Mouse (Mus musculus): ENCODE data around the gene Spata45. TPM values are rescaled to one million over a fixed set of nuclear protein-coding genes. Genes with fewer than 3 reads are reported as not detected.

The Spata45 gene
- not detected in 2 replicates for polyA plus RNA-seq (2012; ENCODE audit: insufficient read depth, low replicate concordance)

GRCm38 (mm10) chr1:191036554-191037334 lies at the start of gene Spata45:
Gene Spata45, plus strand, starts transcription at chr1:191036639.
- H3K9me3 ChIP-seq: no peaks in the 10 kb centered on the region
- H3K36me3 ChIP-seq (replicated peaks; ENCODE audit: low read length): no peaks in the 10 kb centered on the region
- H3K4me3 ChIP-seq (replicated peaks): no peak within 1 kb of the TSS
- H3K27me3 ChIP-seq (replicated peaks): peaks cover 16% of the 10 kb centered on the region
- H3K4me1 ChIP-seq: peaks cover 3% of the 10 kb centered on the region
- TF ChIP-seq GATA1 (IDR thresholded peaks at IDR 0.05; ENCODE audit: borderline replicate concordance, low read length) (no peak), FLI1 (IDR thresholded peaks at IDR 0.05; ENCODE audit: low read length) (no peak)

GRCm38 (mm10) chr1:190989437-190990082 lies 46.9 kb upstream of the Spata45 start:
- no peaks in the 10 kb centered on the region for H3K36me3 ChIP-seq (replicated peaks; ENCODE audit: low read length)
- no peak overlapping the region for H3K4me3 ChIP-seq (replicated peaks)
- TF ChIP-seq FLI1 (IDR thresholded peaks at IDR 0.05; ENCODE audit: low read length) (no peak), GATA1 (IDR thresholded peaks at IDR 0.05; ENCODE audit: borderline replicate concordance, low read length) (no peak)
- H3K9me3 ChIP-seq: peaks cover 5% of the 10 kb centered on the region
- peaks cover 3% of the 10 kb centered on the region; the same call in 1 of the 2 replicates for H3K4me1 ChIP-seq
- H3K27me3 ChIP-seq (replicated peaks): peaks cover 51% of the 10 kb centered on the region

DNA sequence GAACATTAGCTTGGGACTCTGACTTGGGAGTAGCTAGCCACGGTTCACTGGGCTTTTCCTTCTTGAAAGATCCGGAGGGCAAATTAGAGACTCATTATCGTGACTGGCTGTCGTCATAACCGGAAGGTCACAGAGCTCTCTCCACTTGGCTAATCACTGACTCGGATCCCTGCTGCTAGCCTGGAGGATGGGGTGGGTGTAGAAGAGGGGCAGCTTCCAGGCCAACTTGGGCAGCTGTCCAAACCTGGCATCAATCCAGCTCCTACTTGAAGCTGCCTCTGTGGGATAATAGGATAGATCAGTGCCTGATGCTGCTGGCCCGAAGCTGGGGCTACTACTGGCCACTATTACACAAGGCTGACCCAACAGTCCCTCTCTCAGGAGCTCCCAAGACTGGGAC lies 40.9 kb upstream of the Spata45 start:
- Histone ChIP-seq H3K4me1 (peaks cover 29% of the 10 kb centered on the region), H3K9me3 (peaks cover 16% of the 10 kb centered on the region), H3K36me3 (replicated peaks; ENCODE audit: low read length) (peaks cover 3% of the 10 kb centered on the region), H3K4me3 (replicated peaks) (no peak overlapping the region), H3K27me3 (replicated peaks) (peaks cover 50% of the 10 kb centered on the region)
- TF ChIP-seq GATA1 (IDR thresholded peaks at IDR 0.05; ENCODE audit: borderline replicate concordance, low read length) (no peak), FLI1 (IDR thresholded peaks at IDR 0.05; ENCODE audit: low read length) (no peak)

GRCm38 (mm10) chr1:190996346-190996877 lies 40.0 kb upstream of the Spata45 start:
- Histone ChIP-seq H3K36me3 (replicated peaks; ENCODE audit: low read length) (peaks cover 3% of the 10 kb centered on the region), H3K4me3 (replicated peaks) (no peak overlapping the region), H3K27me3 (replicated peaks) (peaks cover 48% of the 10 kb centered on the region), H3K9me3 (peaks cover 16% of the 10 kb centered on the region), H3K4me1 (peaks cover 29% of the 10 kb centered on the region)
- no peak for TF ChIP-seq GATA1 (IDR thresholded peaks at IDR 0.05; ENCODE audit: borderline replicate concordance, low read length)
- no peak for TF ChIP-seq FLI1 (IDR thresholded peaks at IDR 0.05; ENCODE audit: low read length)

- no peak for TF ChIP-seq FLI1 (IDR thresholded peaks at IDR 0.05; ENCODE audit: low read length)
- TF ChIP-seq GATA1 (IDR thresholded peaks at IDR 0.05; ENCODE audit: borderline replicate concordance, low read length): no peak
- H3K27me3 ChIP-seq (replicated peaks): peaks cover 32% of the 10 kb centered on the region
- peaks cover 29% of the 10 kb centered on the region for H3K4me1 ChIP-seq
These were observed 38.4 kb upstream of the Spata45 start for GRCm38 (mm10) chr1:190998027-190998426.

DNA sequence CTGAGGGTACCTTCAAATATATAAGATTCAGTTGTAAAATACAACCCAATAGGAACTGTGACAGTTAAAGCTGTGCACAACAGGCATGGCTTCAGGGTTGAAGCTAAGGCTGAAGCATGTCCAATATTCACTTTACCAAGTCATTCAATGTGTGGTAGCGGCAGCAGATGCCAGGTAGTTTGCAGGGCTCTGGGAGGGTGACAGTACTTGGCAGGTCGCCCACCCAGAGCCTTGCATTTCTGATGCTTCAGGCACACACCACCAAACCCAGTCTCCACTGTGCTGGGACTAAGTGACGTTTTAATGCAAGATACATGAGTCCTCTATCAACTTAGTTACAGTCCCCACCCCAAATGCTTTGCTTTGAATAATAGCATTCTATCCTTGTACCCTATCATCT lies 35.8 kb upstream of the Spata45 start:
- peaks cover 16% of the 10 kb centered on the region for H3K9me3 ChIP-seq
- no peak overlapping the region for H3K4me3 ChIP-seq (replicated peaks)
- TF ChIP-seq FLI1 (IDR thresholded peaks at IDR 0.05; ENCODE audit: low read length): no peak
- TF ChIP-seq GATA1 (IDR thresholded peaks at IDR 0.05; ENCODE audit: borderline replicate concordance, low read length): no peak

More at GRCm38 (mm10) chr1:190998027-190998426, 38.4 kb upstream of the Spata45 start:
- H3K4me3 ChIP-seq (replicated peaks): no peak overlapping the region
- peaks cover 3% of the 10 kb centered on the region for H3K36me3 ChIP-seq (replicated peaks; ENCODE audit: low read length)
- peaks cover 16% of the 10 kb centered on the region for H3K9me3 ChIP-seq

DNA sequence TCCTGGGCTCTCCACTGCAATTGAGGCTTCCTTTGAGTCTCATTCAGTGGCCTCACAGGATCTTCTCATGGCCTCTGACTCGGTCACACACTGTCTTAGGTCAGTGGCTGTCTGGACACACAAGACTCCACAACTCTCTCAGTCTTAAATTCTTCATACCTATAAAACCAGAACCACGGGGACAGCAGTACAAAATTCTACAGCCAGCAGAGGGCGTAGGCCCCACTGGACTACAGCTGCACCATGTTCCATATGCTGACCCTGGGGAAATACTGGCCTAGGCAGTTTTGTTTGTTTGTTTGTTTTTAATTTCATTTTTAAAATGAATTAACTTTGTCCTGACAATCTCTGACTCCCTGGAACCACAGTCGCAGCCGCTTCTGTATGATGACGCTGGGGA lies 34.2 kb upstream of the Spata45 start:
- no peak overlapping the region for H3K4me3 ChIP-seq (replicated peaks)
- peaks cover 16% of the 10 kb centered on the region for H3K9me3 ChIP-seq
- H3K36me3 ChIP-seq (replicated peaks; ENCODE audit: low read length): peaks cover 32% of the 10 kb centered on the region
- H3K4me1 ChIP-seq: peaks cover 18% of the 10 kb centered on the region
- TF ChIP-seq FLI1 (IDR thresholded peaks at IDR 0.05; ENCODE audit: low read length) (no peak), GATA1 (IDR thresholded peaks at IDR 0.05; ENCODE audit: borderline replicate concordance, low read length) (no peak)
- H3K27me3 ChIP-seq (replicated peaks): peaks cover 2% of the 10 kb centered on the region

More for the DNA sequence above, 35.8 kb upstream of the Spata45 start:
- Histone ChIP-seq H3K4me1 (peaks cover 24% of the 10 kb centered on the region), H3K27me3 (replicated peaks) (peaks cover 9% of the 10 kb centered on the region), H3K36me3 (replicated peaks; ENCODE audit: low read length) (peaks cover 21% of the 10 kb centered on the region)

DNA sequence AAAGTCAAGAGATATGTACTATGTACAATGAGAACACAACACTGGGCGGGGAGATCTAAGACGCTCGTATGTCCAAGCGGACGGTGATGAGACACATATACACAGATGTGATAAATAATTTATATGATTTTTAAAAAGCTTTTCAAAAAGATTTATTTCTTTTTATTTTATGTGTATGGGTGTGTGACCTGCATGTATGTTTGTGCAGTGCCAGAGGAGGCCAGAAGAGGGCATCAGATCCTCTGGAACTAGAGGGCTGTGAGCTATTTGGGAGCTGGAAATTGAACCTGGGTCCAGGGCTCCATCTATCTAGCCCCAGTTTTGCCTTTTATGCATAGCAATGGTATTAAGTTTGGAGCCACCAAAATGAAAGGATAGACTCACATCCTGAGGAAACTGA lies 27.7 kb upstream of the Spata45 start:
- TF ChIP-seq GATA1 (IDR thresholded peaks at IDR 0.05; ENCODE audit: borderline replicate concordance, low read length) (no peak), FLI1 (IDR thresholded peaks at IDR 0.05; ENCODE audit: low read length) (no peak)
- Histone ChIP-seq H3K27me3 (replicated peaks) (no peaks in the 10 kb centered on the region), H3K9me3 (no peaks in the 10 kb centered on the region; the same call in 1 of the 2 replicates), H3K4me3 (replicated peaks) (no peak overlapping the region), H3K36me3 (replicated peaks; ENCODE audit: low read length) (peaks cover 87% of the 10 kb centered on the region), H3K4me1 (no peaks in the 10 kb centered on the region)

DNA sequence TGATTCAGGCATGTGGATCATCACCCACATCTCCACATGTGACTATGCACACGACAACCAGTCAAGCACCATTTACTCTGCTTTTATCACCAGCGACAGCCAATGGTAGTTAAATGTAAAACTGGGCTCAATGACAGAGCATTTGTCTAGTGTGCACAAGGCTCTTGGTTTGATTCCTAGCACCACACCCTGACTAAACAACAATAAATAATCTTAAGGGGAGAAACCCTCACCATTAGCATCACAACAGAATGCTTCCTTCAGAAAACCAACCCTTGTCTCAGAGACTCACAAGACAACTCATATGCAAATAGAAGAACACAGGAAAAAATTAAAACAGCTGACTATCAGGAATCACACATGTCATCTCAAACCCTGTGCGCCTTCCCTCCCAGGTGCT lies 22.2 kb upstream of the Spata45 start:
- TF ChIP-seq FLI1 (IDR thresholded peaks at IDR 0.05; ENCODE audit: low read length): no peak
- no peak overlapping the region for H3K4me3 ChIP-seq (replicated peaks)
- no peaks in the 10 kb centered on the region for H3K9me3 ChIP-seq
- H3K27me3 ChIP-seq (replicated peaks): no peaks in the 10 kb centered on the region
- peaks cover 68% of the 10 kb centered on the region for H3K36me3 ChIP-seq (replicated peaks; ENCODE audit: low read length)
- H3K4me1 ChIP-seq: no peaks in the 10 kb centered on the region

DNA sequence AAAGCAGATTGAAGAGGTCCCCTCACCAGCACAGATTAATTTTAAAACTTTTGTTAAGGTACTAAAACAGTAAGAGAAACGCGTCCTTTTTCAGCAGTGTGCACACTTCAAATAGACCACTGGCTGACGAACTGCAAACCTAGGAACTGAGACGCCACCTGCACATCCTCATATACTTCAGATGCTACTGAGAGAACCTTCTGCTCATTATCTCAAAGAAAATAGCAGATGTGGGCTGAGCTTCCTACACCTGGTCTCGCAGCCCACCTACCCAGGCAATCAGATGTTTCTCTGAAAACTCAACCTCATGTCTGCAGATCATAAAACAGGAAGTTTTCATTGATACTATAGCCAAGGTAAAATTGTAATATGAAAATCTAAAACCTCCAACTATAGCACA lies 16.6 kb upstream of the Spata45 start:
- Histone ChIP-seq H3K9me3 (no peaks in the 10 kb centered on the region), H3K4me1 (peaks cover 14% of the 10 kb centered on the region), H3K36me3 (replicated peaks; ENCODE audit: low read length) (peaks cover 43% of the 10 kb centered on the region), H3K27me3 (replicated peaks) (no peaks in the 10 kb centered on the region), H3K4me3 (replicated peaks) (no peak overlapping the region)
- TF ChIP-seq GATA1 (IDR thresholded peaks at IDR 0.05; ENCODE audit: borderline replicate concordance, low read length) (no peak), FLI1 (IDR thresholded peaks at IDR 0.05; ENCODE audit: low read length) (no peak)

Measured in megakaryocyte, embryonic 14.5 days (primary cell).